Mouse (Mus musculus) heart, embryonic 10.5 days (tissue): ENCODE measurements around the gene Wnk4. TPM values are rescaled to one million over a fixed set of nuclear protein-coding genes. Genes with fewer than 3 reads are reported as not detected.

Experiments used
- DNase-seq: peaks from one replicate; pipeline ENCODE4 v3.0.0-alpha.2; 2017; ENCODE audit warnings: low spot score
- H3K27ac ChIP-seq: fragments of 300-500 bp; sonication (generic); 2 replicates; pipeline ENCODE4 v1.5.1; 2016; ENCODE audit warnings: mild to moderate bottlenecking
- H3K27me3 ChIP-seq: fragments of 300-500 bp; sonication (generic); 2 replicates; pipeline ENCODE4 v1.6.1; 2016; ENCODE audit warnings: mild to moderate bottlenecking; ENCODE audit not compliant: poor library complexity, insufficient read depth, severe bottlenecking
- H3K36me3 ChIP-seq: fragments of 300-500 bp; sonication (generic); 2 replicates; pipeline ENCODE4 v1.6.1; 2016; ENCODE audit warnings: mild to moderate bottlenecking, moderate library complexity
- H3K4me1 ChIP-seq: fragments of 300-500 bp; sonication (generic); 2 replicates; pipeline ENCODE4 v1.6.1; 2016; ENCODE audit warnings: mild to moderate bottlenecking
- H3K4me3 ChIP-seq: fragments of 300-500 bp; sonication (generic); 2 replicates; pipeline ENCODE4 v1.5.1; 2016; ENCODE audit warnings: mild to moderate bottlenecking, moderate library complexity
- H3K9me3 ChIP-seq: fragments of 300-500 bp; sonication (generic); 2 replicates; pipeline ENCODE4 v1.6.1; 2016; ENCODE audit warnings: mild to moderate bottlenecking, moderate library complexity
- WGBS: fragments of 180-500 bp; shearing (Covaris S2); methylation state at CpG from one replicate; pipeline ENCODE4 v1.1.7; 2016; 5-methylcytosine and 5-hydroxymethylcytosine counted together
- polyA plus RNA-seq: library from polyadenylated mRNA; unstranded; fragments of >200 nt; fragmentation: Nextera tagmentation; extraction: Ambion mirVana; gene quantifications from 2 replicates; pipeline ENCODE4 v1.2.1, GENCODE M21; 2016

The Wnk4 gene
- polyA plus RNA-seq, 1 experiment from 2014 or later: 13.9 TPM

DNA sequence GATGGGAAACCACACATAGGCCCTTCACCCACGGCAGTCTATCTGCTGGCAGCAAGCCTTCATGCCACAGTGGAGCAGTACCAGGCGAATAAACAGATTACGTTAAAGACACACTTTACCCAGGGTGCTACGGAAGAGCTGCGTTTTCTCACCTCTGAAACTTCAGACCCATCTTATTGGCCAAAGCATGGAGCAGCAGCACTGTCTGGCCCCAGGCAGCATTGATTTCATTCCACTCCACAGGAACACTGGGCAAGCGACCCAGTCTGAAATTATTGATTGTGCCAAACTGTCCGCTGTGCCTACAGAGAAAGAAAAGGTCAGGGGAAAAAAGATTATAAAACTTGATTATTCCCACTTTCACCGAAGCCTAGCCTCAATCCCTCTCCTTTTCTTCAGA is 30.9 kb downstream of the Wnk4 start:
- DNase-seq: no peak
- no peak overlapping the region for H3K4me3 ChIP-seq
- peaks cover 93% of the 10 kb centered on the region for H3K36me3 ChIP-seq
- WGBS: 94% methylated on average over 8 of the region's 8 CpGs
- no peaks in the 10 kb centered on the region for H3K4me1 ChIP-seq
- H3K9me3 ChIP-seq: no peaks in the 10 kb centered on the region
- no peaks in the 10 kb centered on the region for H3K27me3 ChIP-seq
- H3K27ac ChIP-seq: no peak overlapping the region

DNA sequence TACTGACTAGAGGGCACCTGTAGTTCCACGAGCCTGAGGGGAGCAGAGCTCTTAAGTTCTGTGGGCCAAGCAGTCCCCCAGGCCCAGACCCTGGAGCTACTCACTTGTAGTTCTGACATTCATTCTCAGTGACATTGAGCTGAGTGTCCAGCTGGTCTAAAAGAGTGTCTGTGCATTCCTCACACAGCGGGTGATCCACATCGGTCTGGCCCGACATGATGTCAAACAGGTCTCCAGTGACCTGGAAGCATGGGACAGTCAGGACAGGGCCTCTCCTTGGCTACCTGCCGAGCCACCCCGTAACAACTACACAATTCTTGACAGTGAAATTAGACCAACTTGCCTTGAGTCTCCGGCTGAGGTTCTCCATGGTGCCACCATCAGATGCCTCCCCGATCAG is 34.8 kb downstream of the Wnk4 start:
- Histone ChIP-seq H3K36me3 (peaks cover 83% of the 10 kb centered on the region), H3K4me1 (no peaks in the 10 kb centered on the region), H3K27me3 (no peaks in the 10 kb centered on the region), H3K4me3 (no peak overlapping the region), H3K9me3 (no peaks in the 10 kb centered on the region), H3K27ac (no peak overlapping the region)
- WGBS: 95% methylated on average over 8 of the region's 8 CpGs
- DNase-seq: no peak

DNA sequence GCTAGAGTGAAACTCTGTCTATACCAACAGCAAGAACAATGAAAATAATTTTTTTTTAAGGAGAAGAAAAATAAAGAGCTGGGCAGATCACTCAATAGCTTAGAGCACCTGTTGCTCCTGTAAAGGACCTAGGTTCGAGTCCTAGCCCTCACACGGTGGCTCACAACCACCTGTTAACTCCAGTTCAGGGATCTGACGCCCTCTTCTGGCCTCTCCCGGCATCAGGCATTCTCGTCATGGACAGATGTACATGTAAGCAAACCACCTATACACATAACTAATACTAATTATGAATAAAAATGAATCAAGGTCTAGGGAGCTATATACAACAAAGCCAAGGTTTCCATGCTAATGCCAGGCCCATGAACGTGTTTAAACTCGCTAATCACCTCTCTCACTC is 40.5 kb downstream of the Wnk4 start:
- no peak for DNase-seq
- WGBS: 65% methylated on average over 7 of the region's 7 CpGs
- Histone ChIP-seq H3K27ac (peak overlapping the region; percentile 88; the same call in 1 of the 2 replicates), H3K27me3 (no peaks in the 10 kb centered on the region), H3K4me1 (peaks cover 13% of the 10 kb centered on the region), H3K9me3 (no peaks in the 10 kb centered on the region), H3K36me3 (peaks cover 28% of the 10 kb centered on the region), H3K4me3 (peak overlapping the region; percentile 89)

DNA sequence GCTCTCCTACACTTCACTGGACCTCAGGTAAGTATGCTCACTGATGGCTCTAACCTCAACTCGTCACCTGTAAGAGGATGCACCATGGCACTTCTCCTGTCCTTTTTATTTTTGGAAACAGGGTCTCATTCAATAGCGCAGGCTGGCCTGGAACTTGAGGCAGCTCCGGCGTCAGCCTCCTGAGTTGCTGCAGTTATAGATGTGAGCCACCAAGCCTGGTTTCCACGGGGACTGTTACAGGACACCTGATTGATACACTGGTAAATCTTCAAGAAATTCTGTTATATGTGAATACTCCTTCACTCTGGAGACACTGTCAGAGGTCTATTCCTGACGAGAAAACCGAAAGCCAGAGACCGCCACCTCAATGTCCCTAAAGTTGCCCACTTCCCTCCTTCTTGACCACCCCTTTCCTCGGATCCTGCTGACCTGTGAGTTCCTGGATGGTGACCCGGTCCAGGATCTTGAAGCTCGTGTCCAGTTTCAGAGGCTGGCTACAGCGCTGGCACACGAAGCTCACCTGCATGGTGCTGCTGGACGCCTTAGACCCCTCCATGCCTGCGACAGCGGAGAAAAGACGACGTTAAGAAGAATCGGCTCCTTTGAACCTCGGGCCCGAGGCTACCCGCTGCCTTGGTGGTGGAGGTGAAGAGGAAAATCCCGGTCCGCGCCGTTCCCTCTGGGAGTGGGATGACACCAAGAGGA is 41.1 kb downstream of the Wnk4 start:
- Histone ChIP-seq H3K27ac (peak overlapping the region; percentile 88), H3K27me3 (no peaks in the 10 kb centered on the region), H3K9me3 (no peaks in the 10 kb centered on the region), H3K36me3 (peaks cover 24% of the 10 kb centered on the region), H3K4me1 (peaks cover 13% of the 10 kb centered on the region), H3K4me3 (peak overlapping the region; percentile 89)
- DNase-seq: no peak
- 12% methylated on average over 26 of the region's 26 CpGs for WGBS

DNA sequence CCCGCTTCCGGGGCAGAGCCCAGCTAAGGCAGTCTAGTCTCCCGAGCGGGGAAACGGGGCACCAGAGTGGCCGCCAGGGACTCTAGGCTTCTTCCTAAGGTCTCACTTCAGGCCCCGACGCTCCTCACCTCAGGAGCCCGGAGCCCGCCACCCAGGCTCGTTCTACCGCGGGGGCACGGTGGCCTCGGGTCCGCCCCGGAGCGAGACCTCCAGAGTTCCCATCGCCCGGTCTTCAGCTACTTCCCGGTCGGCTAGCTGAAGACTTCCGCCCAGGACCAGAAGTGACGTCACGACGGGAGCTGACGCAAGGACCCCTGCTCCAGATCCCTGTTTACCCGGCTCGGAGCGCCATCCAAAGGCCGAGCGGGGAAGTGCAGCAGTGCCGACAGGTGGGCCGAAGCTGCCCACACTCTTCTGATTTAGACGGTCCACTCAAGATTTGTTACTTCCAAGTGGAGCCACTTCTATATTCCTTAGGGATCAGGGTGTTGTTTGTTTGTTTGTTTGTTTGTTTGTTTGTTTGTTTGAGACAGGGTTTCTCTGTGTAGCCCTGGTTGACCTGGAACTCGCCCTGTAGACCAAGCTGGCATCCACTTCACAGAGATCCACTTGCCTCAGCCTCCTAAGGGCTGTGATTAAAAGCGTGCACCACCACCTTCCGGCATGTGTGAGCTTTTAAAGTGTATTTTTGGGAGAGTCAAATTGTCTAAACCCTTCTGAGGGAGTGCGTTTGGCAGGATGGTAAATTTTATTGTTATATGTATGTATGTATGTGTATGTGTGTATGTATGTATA is 41.8 kb downstream of the Wnk4 start, which contains the start of gene Becn1:
TSS of gene Becn1 (minus strand) at position 283 of the 795 bp plus-strand sequence.
- WGBS: 7% methylated on average over 39 of the region's 39 CpGs
- Histone ChIP-seq H3K27me3 (no peaks in the 10 kb centered on the region), H3K4me1 (peaks cover 13% of the 10 kb centered on the region), H3K27ac (peak within 1 kb of the TSS; percentile 88), H3K9me3 (no peaks in the 10 kb centered on the region), H3K4me3 (peak within 1 kb of the TSS; percentile 89), H3K36me3 (peaks cover 18% of the 10 kb centered on the region)
- peak; percentile 98 for DNase-seq

DNA sequence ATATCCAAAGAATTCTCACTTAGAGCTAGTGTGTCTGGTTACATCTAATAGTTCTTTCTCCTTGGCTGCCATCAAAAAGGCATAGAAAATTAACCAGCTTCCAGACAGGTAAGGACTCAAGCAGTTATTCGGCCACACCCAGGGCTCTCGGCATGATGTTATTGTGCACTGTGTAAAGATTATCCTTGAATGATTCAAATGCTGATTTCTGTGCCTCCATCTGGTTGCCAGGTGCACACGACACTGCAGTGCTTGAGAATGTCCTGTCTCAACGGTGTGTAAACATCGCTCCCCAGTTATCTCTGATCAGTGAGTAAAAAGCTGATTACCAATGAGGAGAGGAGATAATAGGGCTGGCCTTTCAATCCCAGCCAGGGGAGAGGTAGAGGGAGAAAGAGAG is 47.4 kb downstream of the Wnk4 start:
- H3K4me1 ChIP-seq: no peaks in the 10 kb centered on the region
- no peaks in the 10 kb centered on the region for H3K27me3 ChIP-seq
- H3K27ac ChIP-seq: no peak overlapping the region
- H3K4me3 ChIP-seq: no peak overlapping the region
- H3K36me3 ChIP-seq: no peaks in the 10 kb centered on the region
- DNase-seq: no peak
- no peaks in the 10 kb centered on the region for H3K9me3 ChIP-seq
- WGBS: 27% methylated on average over 5 of the region's 5 CpGs

DNA sequence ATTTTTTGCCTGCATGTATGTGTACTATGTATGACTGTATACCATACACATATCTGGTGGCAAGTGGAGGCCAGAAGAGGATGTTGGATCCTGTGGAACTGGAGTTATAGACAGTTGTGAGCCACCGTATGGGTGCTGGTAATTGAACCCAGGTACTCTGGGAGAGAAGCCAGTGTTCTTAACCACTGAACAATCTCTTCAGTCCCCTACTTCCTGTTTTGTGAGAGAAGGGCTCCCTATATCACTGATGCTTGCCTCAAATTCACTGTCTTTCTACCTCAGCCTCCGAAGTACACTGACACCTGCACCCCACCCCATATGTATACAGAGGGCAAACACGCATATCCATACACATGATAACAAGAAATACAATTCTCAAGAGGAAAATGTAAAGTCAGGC is 50.7 kb downstream of the Wnk4 start:
- no peak overlapping the region for H3K27ac ChIP-seq
- H3K36me3 ChIP-seq: no peaks in the 10 kb centered on the region
- DNase-seq: no peak
- H3K9me3 ChIP-seq: no peaks in the 10 kb centered on the region
- WGBS: 83% methylated on average over 3 of the region's 3 CpGs
- no peaks in the 10 kb centered on the region for H3K27me3 ChIP-seq
- no peaks in the 10 kb centered on the region for H3K4me1 ChIP-seq
- no peak overlapping the region for H3K4me3 ChIP-seq

DNA sequence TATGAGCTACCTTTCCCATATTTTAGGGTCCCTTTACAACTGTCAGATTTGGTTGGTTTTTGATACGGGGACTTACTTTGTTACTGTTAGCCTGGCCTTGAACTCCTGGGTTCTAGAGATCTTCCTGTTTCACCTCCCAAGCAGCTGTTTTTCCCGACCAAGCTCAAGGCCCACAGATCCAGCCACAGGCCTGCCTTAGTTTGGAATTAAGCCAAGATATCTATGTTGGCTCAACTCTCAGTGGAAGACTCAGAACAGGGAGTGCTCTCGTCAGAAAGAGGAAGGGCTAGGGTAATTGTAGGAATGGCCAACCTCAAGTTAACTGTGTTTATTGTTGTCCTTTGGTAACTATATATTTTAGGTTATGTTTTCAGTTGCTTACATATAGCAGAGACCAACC is 51.8 kb downstream of the Wnk4 start:
- Histone ChIP-seq H3K4me3 (no peak overlapping the region), H3K4me1 (peaks cover 7% of the 10 kb centered on the region; the same call in 1 of the 2 replicates), H3K27ac (no peak overlapping the region), H3K27me3 (no peaks in the 10 kb centered on the region), H3K36me3 (no peaks in the 10 kb centered on the region), H3K9me3 (no peaks in the 10 kb centered on the region)
- DNase-seq: no peak
- 73% methylated on average over 3 of the region's 3 CpGs for WGBS

DNA sequence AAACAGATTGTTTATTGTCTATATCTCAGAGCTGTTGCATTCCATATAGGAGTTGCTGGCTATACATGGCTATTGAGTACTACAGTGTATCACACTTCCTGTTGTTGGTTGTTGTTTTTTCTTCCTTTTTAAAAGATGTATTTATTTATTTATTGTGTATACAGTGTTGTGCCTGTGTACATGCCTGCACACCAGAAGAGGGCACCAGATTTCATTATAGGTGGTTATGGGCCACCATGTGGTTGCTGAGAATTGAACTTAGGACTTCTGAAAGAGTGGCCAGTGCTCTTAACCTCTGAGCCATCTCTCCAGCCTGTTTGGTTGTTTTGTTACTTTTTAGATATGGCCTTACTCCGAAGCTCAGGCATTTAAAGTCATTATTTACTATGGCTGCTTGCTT is 54.2 kb downstream of the Wnk4 start:
- 89% methylated on average over 1 of the region's 1 CpGs for WGBS
- Histone ChIP-seq H3K9me3 (no peaks in the 10 kb centered on the region), H3K4me3 (no peak overlapping the region), H3K4me1 (peaks cover 17% of the 10 kb centered on the region), H3K27ac (peak overlapping the region; percentile 32; the same call in 1 of the 2 replicates), H3K36me3 (peaks cover 20% of the 10 kb centered on the region), H3K27me3 (no peaks in the 10 kb centered on the region)
- no peak for DNase-seq

DNA sequence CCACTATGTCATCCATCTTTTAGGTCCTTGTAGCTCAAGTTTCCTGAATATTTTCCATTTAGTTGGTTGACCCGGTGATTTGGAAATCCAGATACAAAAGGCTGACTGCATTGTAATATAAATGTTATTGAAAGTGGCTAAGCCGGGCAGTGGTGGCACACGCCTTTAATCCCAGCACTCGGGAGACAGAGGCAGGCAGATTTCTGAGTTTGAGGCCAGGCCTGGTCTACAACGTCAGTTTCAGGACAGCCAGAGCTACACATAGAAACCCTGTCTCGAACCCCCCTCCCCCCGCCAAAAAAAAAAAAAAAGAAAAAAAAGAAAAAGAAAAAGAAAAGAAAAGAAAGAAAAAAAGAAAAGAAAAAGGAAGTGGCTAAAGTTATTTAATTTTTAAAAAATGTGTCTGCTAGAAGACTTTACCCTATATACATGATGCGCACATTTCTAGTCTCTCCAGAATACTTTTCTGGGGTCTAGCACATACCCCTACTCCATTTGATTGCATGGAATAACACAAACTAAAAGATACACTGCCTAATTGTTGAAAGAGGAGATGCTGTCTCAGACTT is 54.8 kb downstream of the Wnk4 start:
- H3K36me3 ChIP-seq: peaks cover 26% of the 10 kb centered on the region
- peaks cover 17% of the 10 kb centered on the region for H3K4me1 ChIP-seq
- H3K27ac ChIP-seq: peak overlapping the region; percentile 95
- no peak for DNase-seq
- 77% methylated on average over 8 of the region's 8 CpGs for WGBS
- H3K27me3 ChIP-seq: no peaks in the 10 kb centered on the region
- peak overlapping the region; percentile 98 for H3K4me3 ChIP-seq
- no peaks in the 10 kb centered on the region for H3K9me3 ChIP-seq

DNA sequence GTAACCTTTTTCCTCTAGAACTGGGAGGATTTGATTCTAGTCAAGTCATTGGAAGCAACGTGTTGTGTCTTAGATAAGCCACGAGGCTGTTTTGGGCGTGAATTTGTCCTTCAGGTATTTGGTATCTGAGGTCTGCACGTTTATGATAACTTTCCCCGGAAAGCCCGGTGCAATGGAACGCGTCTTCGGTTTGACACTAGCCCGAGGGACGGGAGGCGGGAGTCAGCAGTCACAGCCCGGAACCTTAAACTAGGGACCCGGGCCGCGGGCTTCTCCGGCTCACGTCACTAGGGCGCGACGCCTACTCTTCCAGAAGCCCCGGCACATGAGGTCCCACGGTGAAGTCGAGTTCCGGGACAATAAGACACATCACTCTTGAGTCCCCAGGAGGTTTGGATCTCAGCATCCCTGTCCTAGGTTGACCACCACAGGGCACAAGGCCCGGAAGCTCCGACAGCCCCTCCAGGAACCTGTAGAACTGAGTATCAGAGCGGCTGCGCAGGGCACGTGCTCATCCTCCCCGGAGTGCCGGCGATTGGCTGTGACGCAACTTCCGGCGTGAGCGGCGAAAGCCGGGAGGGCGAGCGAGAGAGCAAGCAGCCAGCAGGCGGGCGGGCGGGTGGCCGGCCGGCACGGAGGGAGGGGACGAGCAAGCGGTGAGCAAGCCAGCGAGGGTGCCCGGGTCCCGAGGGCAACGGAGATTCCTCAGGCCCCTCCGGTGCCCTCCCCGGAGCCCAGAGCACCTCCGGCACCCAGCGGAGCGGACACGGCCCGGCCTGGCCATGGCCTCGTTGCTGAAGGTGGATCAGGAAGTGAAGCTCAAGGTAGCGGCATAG is 55.5 kb downstream of the Wnk4 start, which contains the start of gene Psme3:
TSS of gene Psme3 (plus strand) at position 549 of the 836 bp plus-strand sequence.
- no peaks in the 10 kb centered on the region for H3K27me3 ChIP-seq
- H3K36me3 ChIP-seq: peaks cover 33% of the 10 kb centered on the region
- peak within 1 kb of the TSS; percentile 98 for H3K4me3 ChIP-seq
- H3K27ac ChIP-seq: peak within 1 kb of the TSS; percentile 95
- under 1% methylated on average over 62 of the region's 62 CpGs for WGBS
- DNase-seq: peak; percentile 96
- peaks cover 17% of the 10 kb centered on the region for H3K4me1 ChIP-seq
- no peaks in the 10 kb centered on the region for H3K9me3 ChIP-seq

DNA sequence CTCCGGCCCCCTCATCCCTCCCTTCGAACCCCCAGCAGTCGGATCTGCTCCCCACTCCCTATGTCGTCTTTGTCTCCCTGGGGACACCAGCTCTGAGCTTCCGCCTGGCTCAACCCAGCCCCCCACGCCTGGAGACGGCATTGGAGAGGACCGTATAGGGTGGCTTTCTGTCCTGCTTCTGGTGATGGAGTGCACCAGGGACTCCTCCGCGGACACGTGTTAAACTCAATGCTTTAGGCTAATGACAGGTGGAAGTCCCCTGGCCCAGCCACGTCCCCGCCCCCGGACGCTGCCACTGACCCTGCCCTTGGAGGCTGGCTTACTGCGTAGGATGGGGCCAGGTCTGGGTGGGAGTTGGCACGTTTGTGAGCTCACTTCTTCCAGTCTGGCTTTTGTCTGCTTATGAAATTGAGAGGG is 56.1 kb downstream of the Wnk4 start:
- no peaks in the 10 kb centered on the region for H3K27me3 ChIP-seq
- H3K4me1 ChIP-seq: peaks cover 17% of the 10 kb centered on the region
- peak overlapping the region; percentile 98 for H3K4me3 ChIP-seq
- peaks cover 39% of the 10 kb centered on the region for H3K36me3 ChIP-seq
- peak; percentile 89 for DNase-seq
- under 1% methylated on average over 17 of the region's 17 CpGs for WGBS
- no peaks in the 10 kb centered on the region for H3K9me3 ChIP-seq
- H3K27ac ChIP-seq: peak overlapping the region; percentile 95
